Mouse (Mus musculus) stomach, embryonic 15.5 days (tissue): ENCODE measurements at regions not wholly inside any gene's neighbourhood (a gene's known extent, or its start where the extent isn't known, plus 50 kb on each side); places are given as distances from the start of the nearest gene placed in this dataset.

ENCODE experiments used
- ATAC-seq: fragments of 200-750 bp; cut with Nextera tagmentation; 2 replicates; pipeline ENCODE4 v1.8.0; 2017; ENCODE audit warnings: low read depth, moderate number of reproducible peaks, moderate TSS enrichment; ENCODE audit not compliant: insufficient read depth, low FRiP score
- H3K27ac ChIP-seq: fragments of 300-500 bp; sonication (generic); 2 replicates; pipeline ENCODE4 v1.5.1; 2015; ENCODE audit warnings: mild to moderate bottlenecking, inconsistent platforms
- H3K27me3 ChIP-seq: fragments of 300-500 bp; sonication (generic); replicated peaks from 2 replicates; pipeline ENCODE4 v1.6.1; 2015; ENCODE audit warnings: inconsistent platforms
- H3K36me3 ChIP-seq: fragments of 300-500 bp; sonication (generic); 2 replicates; pipeline ENCODE4 v1.6.1; 2015; ENCODE audit warnings: inconsistent platforms
- H3K4me1 ChIP-seq: fragments of 300-500 bp; sonication (generic); 2 replicates; pipeline ENCODE4 v1.6.1; 2015; ENCODE audit warnings: inconsistent platforms
- H3K4me2 ChIP-seq: fragments of 300-500 bp; sonication (generic); 2 replicates; pipeline ENCODE4 v1.6.1; 2015; ENCODE audit warnings: mild to moderate bottlenecking, inconsistent platforms
- H3K4me3 ChIP-seq: fragments of 300-500 bp; sonication (generic); replicated peaks from 2 replicates; pipeline ENCODE4 v1.5.1; 2015; ENCODE audit warnings: inconsistent platforms
- H3K9ac ChIP-seq: fragments of 300-500 bp; sonication (generic); 2 replicates; pipeline ENCODE4 v1.6.1; 2015; ENCODE audit warnings: inconsistent platforms
- H3K9me3 ChIP-seq: fragments of 300-500 bp; sonication (generic); 2 replicates; pipeline ENCODE4 v1.6.1; 2016; ENCODE audit warnings: inconsistent platforms
- WGBS: fragments of 180-500 bp; shearing (Covaris S2); methylation state at CpG from one replicate; pipeline ENCODE4 v1.1.7; 2015; 5-methylcytosine and 5-hydroxymethylcytosine counted together

- H3K36me3 ChIP-seq, result no peaks in the 10 kb centered on the region
- peak; percentile 87 for ATAC-seq
- 42% methylated on average over 16 of the region's 16 CpGs for WGBS
- no peaks in the 10 kb centered on the region for H3K27me3 ChIP-seq
- H3K4me1 ChIP-seq, result no peaks in the 10 kb centered on the region
- H3K27ac ChIP-seq, result peak overlapping the region; percentile 61
- no peak overlapping the region for H3K9ac ChIP-seq
- peak overlapping the region; percentile 30 for H3K4me2 ChIP-seq
- H3K4me3 ChIP-seq, result no peak overlapping the region
- H3K9me3 ChIP-seq, result no peaks in the 10 kb centered on the region
These were observed 207.1 kb upstream of the Pde3a start for GRCm38 (mm10) chr6:141041781-141042625.

GRCm38 (mm10) chr6:141048271-141048670, 200.8 kb upstream of the Pde3a start:
- no peaks in the 10 kb centered on the region for H3K36me3 ChIP-seq
- no peaks in the 10 kb centered on the region for H3K27me3 ChIP-seq
- H3K4me2 ChIP-seq, result no peak overlapping the region
- H3K4me3 ChIP-seq, result no peak overlapping the region
- H3K4me1 ChIP-seq, result no peaks in the 10 kb centered on the region
- H3K9me3 ChIP-seq, result no peaks in the 10 kb centered on the region
- WGBS, result 82% methylated on average over 2 of the region's 2 CpGs
- no peak for ATAC-seq
- H3K9ac ChIP-seq, result no peak overlapping the region
- no peak overlapping the region for H3K27ac ChIP-seq

GRCm38 (mm10) chr6:141050038-141050684, 198.9 kb upstream of the Pde3a start:
- ATAC-seq, result no peak
- WGBS, result 58% methylated on average over 11 of the region's 11 CpGs
- Histone ChIP-seq H3K27me3 (no peaks in the 10 kb centered on the region), H3K4me1 (no peaks in the 10 kb centered on the region), H3K4me3 (no peak overlapping the region), H3K36me3 (no peaks in the 10 kb centered on the region), H3K9ac (no peak overlapping the region), H3K27ac (no peak overlapping the region), H3K9me3 (no peaks in the 10 kb centered on the region), H3K4me2 (no peak overlapping the region)

GRCm38 (mm10) chr6:141054026-141054425, 195.0 kb upstream of the Pde3a start:
- ATAC-seq, result no peak
- Histone ChIP-seq H3K36me3 (no peaks in the 10 kb centered on the region), H3K4me1 (no peaks in the 10 kb centered on the region), H3K9me3 (no peaks in the 10 kb centered on the region), H3K4me2 (no peak overlapping the region), H3K4me3 (no peak overlapping the region), H3K27me3 (no peaks in the 10 kb centered on the region), H3K9ac (no peak overlapping the region), H3K27ac (no peak overlapping the region)
- 67% methylated on average over 7 of the region's 7 CpGs for WGBS

GRCm38 (mm10) chr6:141059250-141059916, 189.7 kb upstream of the Pde3a start:
- no peaks in the 10 kb centered on the region for H3K36me3 ChIP-seq
- no peaks in the 10 kb centered on the region for H3K27me3 ChIP-seq
- H3K9ac ChIP-seq, result no peak overlapping the region
- no peak overlapping the region for H3K4me2 ChIP-seq
- H3K4me1 ChIP-seq, result no peaks in the 10 kb centered on the region
- no peak for ATAC-seq
- H3K9me3 ChIP-seq, result no peaks in the 10 kb centered on the region
- H3K4me3 ChIP-seq, result no peak overlapping the region
- no peak overlapping the region for H3K27ac ChIP-seq
- WGBS, result 89% methylated on average over 11 of the region's 11 CpGs

- 76% methylated on average over 4 of the region's 4 CpGs for WGBS
- H3K4me1 ChIP-seq, result no peaks in the 10 kb centered on the region
- H3K4me3 ChIP-seq, result no peak overlapping the region
- no peak overlapping the region for H3K9ac ChIP-seq
- H3K36me3 ChIP-seq, result no peaks in the 10 kb centered on the region
- H3K9me3 ChIP-seq, result no peaks in the 10 kb centered on the region
- no peak overlapping the region for H3K27ac ChIP-seq
- no peak for ATAC-seq
- H3K4me2 ChIP-seq, result no peak overlapping the region
- H3K27me3 ChIP-seq, result no peaks in the 10 kb centered on the region
These were observed 183.3 kb upstream of the Pde3a start for GRCm38 (mm10) chr6:141065724-141066123.

- Histone ChIP-seq H3K4me1 (no peaks in the 10 kb centered on the region), H3K36me3 (no peaks in the 10 kb centered on the region), H3K27ac (no peak overlapping the region), H3K27me3 (no peaks in the 10 kb centered on the region), H3K4me2 (no peak overlapping the region), H3K4me3 (no peak overlapping the region), H3K9ac (no peak overlapping the region), H3K9me3 (no peaks in the 10 kb centered on the region)
- 82% methylated on average over 6 of the region's 6 CpGs for WGBS
- ATAC-seq, result no peak
These were observed 180.1 kb upstream of the Pde3a start for GRCm38 (mm10) chr6:141068861-141069467.

GRCm38 (mm10) chr6:141069896-141070295, 179.2 kb upstream of the Pde3a start:
- ATAC-seq, result no peak; the same call in 1 of the 2 replicates
- H3K9ac ChIP-seq, result no peak overlapping the region
- H3K36me3 ChIP-seq, result no peaks in the 10 kb centered on the region
- H3K27ac ChIP-seq, result no peak overlapping the region
- WGBS, result 85% methylated on average over 6 of the region's 6 CpGs
- no peak overlapping the region for H3K4me3 ChIP-seq
- no peaks in the 10 kb centered on the region for H3K9me3 ChIP-seq
- no peaks in the 10 kb centered on the region for H3K4me1 ChIP-seq
- no peaks in the 10 kb centered on the region for H3K27me3 ChIP-seq
- no peak overlapping the region for H3K4me2 ChIP-seq

GRCm38 (mm10) chr6:141071507-141071906, 177.6 kb upstream of the Pde3a start:
- ATAC-seq, result no peak
- Histone ChIP-seq H3K9me3 (no peaks in the 10 kb centered on the region), H3K4me1 (no peaks in the 10 kb centered on the region), H3K9ac (no peak overlapping the region), H3K4me2 (no peak overlapping the region), H3K27me3 (no peaks in the 10 kb centered on the region), H3K4me3 (no peak overlapping the region), H3K36me3 (no peaks in the 10 kb centered on the region), H3K27ac (no peak overlapping the region)
- 79% methylated on average over 2 of the region's 2 CpGs for WGBS

GRCm38 (mm10) chr6:141091076-141091780, 157.8 kb upstream of the Pde3a start:
- H3K27ac ChIP-seq, result peak overlapping the region; percentile 46; the same call in 1 of the 2 replicates
- H3K4me3 ChIP-seq, result no peak overlapping the region
- H3K36me3 ChIP-seq, result no peaks in the 10 kb centered on the region
- H3K9me3 ChIP-seq, result no peaks in the 10 kb centered on the region
- ATAC-seq, result peak; percentile 45; the same call in 1 of the 2 replicates
- H3K4me2 ChIP-seq, result 0 out of 2 replicates have a peak overlapping the region, but pooled peaks have one; percentile 17
- 31% methylated on average over 9 of the region's 9 CpGs for WGBS
- H3K27me3 ChIP-seq, result no peaks in the 10 kb centered on the region
- H3K9ac ChIP-seq, result no peak overlapping the region
- no peaks in the 10 kb centered on the region for H3K4me1 ChIP-seq

GRCm38 (mm10) chr6:141091781-141092140, 157.3 kb upstream of the Pde3a start:
- ATAC-seq, result no peak; the same call in 1 of the 2 replicates
- peak overlapping the region; percentile 41; the same call in 1 of the 2 replicates for H3K27ac ChIP-seq
- 0 out of 2 replicates have a peak overlapping the region, but pooled peaks have one; percentile 17 for H3K4me2 ChIP-seq
- no peaks in the 10 kb centered on the region for H3K27me3 ChIP-seq
- 48% methylated on average over 6 of the region's 6 CpGs for WGBS
- H3K9ac ChIP-seq, result no peak overlapping the region
- no peaks in the 10 kb centered on the region for H3K4me1 ChIP-seq
- H3K4me3 ChIP-seq, result no peak overlapping the region
- no peaks in the 10 kb centered on the region for H3K9me3 ChIP-seq
- H3K36me3 ChIP-seq, result no peaks in the 10 kb centered on the region
